Mouse (Mus musculus): ENCODE results near the gene Mogs. TPM values are rescaled to one million over a fixed set of nuclear protein-coding genes. Genes with fewer than 3 reads are reported as not detected.

Mogs gene
- total and polyA plus RNA-seq, 3 experiments: 57.2 to 78.9 (median 77.3) TPM

GRCm38 (mm10) chr6:83071220-83071619 lies 44.1 kb upstream of the Mogs start:
- Histone ChIP-seq H3K4me1 (ENCODE audit: control insufficient read depth in 1 of 2, insufficient read depth in 2 of 2) (no peaks in the 10 kb centered on the region), H3K4me2 (ENCODE audit: insufficient read depth, low read depth, poor library complexity, severe bottlenecking) (no peak overlapping the region), H3K27me3 (replicated peaks) (no peaks in the 10 kb centered on the region), H3K9me3 (replicated peaks; ENCODE audit: low read length) (peaks cover 33% of the 10 kb centered on the region), H3K4me3 (replicated peaks in 1 of 3; ENCODE audit: low read depth in 2 of 3, low read length in 2 of 3, poor library complexity in 1 of 3) (no peak overlapping the region), H3K27ac (ENCODE audit: insufficient read depth, low read depth) (no peak overlapping the region), H3K79me2 (replicated peaks; ENCODE audit: control insufficient read depth, extremely low read depth, insufficient read depth, poor library complexity, severe bottlenecking) (no peaks in the 10 kb centered on the region), H3K9ac (ENCODE audit: insufficient read depth, low read depth) (no peak overlapping the region), H3K36me3 (replicated peaks in 1 of 2; ENCODE audit: control insufficient read depth in 1 of 2, insufficient read depth in 1 of 2, low read length in 1 of 2) (peaks cover 0 to 15% of the 10 kb centered on the region in 2 experiments)
- DNase-seq (ENCODE audit: extremely low read depth): no peak
- in situ Hi-C loops (cut with MboI; ENCODE audit: low pct_ligation_motif_present, low pct_unique_long_range_greater_than_20kb, low sequenced_read_pairs) (no loop called here), dilution Hi-C loops (cut with MboI; ENCODE audit: extremely low pct_ligation_motif_present, extremely low pct_unique_long_range_greater_than_20kb, low sequenced_read_pairs) (no loop called here)
- TF ChIP-seq MXI1 (IDR thresholded peaks at IDR 0.05; ENCODE audit: low read depth, low read length) (no peak), ETS1 (conservative IDR thresholded peaks at IDR 0.05; ENCODE audit: low read depth, low read length) (no peak), ELF1 (IDR thresholded peaks at IDR 0.05; ENCODE audit: low read depth, low read length) (no peak), PAX5 (IDR thresholded peaks at IDR 0.05; ENCODE audit: low read length) (no peak), JUND (conservative IDR thresholded peaks at IDR 0.05; ENCODE audit: low read depth, low read length) (no peak), MAZ (IDR thresholded peaks at IDR 0.05; ENCODE audit: low read depth, low read length) (no peak)

DNA sequence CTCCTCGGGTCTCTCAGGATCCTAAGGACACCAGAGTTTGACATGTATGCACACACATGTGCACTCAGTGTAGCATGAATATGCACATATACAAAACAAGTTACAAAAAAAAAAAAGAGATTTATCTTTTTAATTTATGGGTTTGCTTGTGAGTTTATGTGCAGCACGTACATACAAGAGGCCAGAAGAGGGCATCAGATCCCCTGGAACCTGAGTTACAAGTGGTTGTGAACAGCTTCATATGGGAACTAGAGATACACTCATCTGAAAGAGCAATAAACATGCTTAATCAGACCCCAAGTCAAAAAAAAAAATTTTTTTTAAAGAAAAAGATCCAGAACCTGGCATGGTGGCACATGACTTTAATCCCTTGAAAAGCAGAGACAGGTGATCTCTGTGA lies 40.3 kb upstream of the Mogs start:
- Histone ChIP-seq H3K9ac (ENCODE audit: insufficient read depth, low read depth) (no peak overlapping the region), H3K4me2 (ENCODE audit: insufficient read depth, low read depth, poor library complexity, severe bottlenecking) (no peak overlapping the region), H3K79me2 (replicated peaks; ENCODE audit: control insufficient read depth, extremely low read depth, insufficient read depth, poor library complexity, severe bottlenecking) (no peaks in the 10 kb centered on the region), H3K9me3 (replicated peaks; ENCODE audit: low read length) (peaks cover 16% of the 10 kb centered on the region), H3K27ac (ENCODE audit: insufficient read depth, low read depth) (no peak overlapping the region), H3K36me3 (replicated peaks in 1 of 2; ENCODE audit: control insufficient read depth in 1 of 2, insufficient read depth in 1 of 2, low read length in 1 of 2) (peaks cover 2 to 6% of the 10 kb centered on the region in 2 experiments), H3K27me3 (replicated peaks) (peaks cover 3% of the 10 kb centered on the region), H3K4me1 (ENCODE audit: control insufficient read depth in 1 of 2, insufficient read depth in 2 of 2) (peaks cover 3 to 19% of the 10 kb centered on the region in 2 experiments; a peak in 3 of 4 replicates), H3K4me3 (replicated peaks in 1 of 3; ENCODE audit: low read depth in 2 of 3, low read length in 2 of 3, poor library complexity in 1 of 3) (no peak overlapping the region)
- dilution Hi-C loops (cut with MboI; ENCODE audit: extremely low pct_ligation_motif_present, extremely low pct_unique_long_range_greater_than_20kb, low sequenced_read_pairs): no loop called here
- DNase-seq (ENCODE audit: extremely low read depth): no peak
- TF ChIP-seq POLR2A (IDR thresholded peaks at IDR 0.05; ENCODE audit: low read depth, low read length): no peak
- peak in 1 of 2 experiments; percentile 55; a peak in 2 of 4 replicates for TF ChIP-seq CTCF (conservative IDR thresholded peaks at IDR 0.05 in 1 of 2, IDR thresholded peaks at IDR 0.05 in 1 of 2; ENCODE audit: low read depth in 2 of 2, low read length in 2 of 2)
- TF ChIP-seq SMC3 (IDR thresholded peaks at IDR 0.05; ENCODE audit: low read depth, low read length): no peak; the same call in 1 of the 2 replicates
- TF ChIP-seq RAD21 (IDR thresholded peaks at IDR 0.05; ENCODE audit: low read depth, low read length): peak; percentile 39
- in situ Hi-C loops (cut with MboI; ENCODE audit: low pct_ligation_motif_present, low pct_unique_long_range_greater_than_20kb, low sequenced_read_pairs): no loop called here

- DNase-seq (ENCODE audit: extremely low read depth): peak; percentile 41
- Histone ChIP-seq H3K27ac (ENCODE audit: insufficient read depth, low read depth) (peak within 1 kb of the TSS; percentile 87), H3K27me3 (replicated peaks) (peaks cover 3% of the 10 kb centered on the region), H3K9ac (ENCODE audit: insufficient read depth, low read depth) (peak within 1 kb of the TSS; percentile 81), H3K4me2 (ENCODE audit: insufficient read depth, low read depth, poor library complexity, severe bottlenecking) (peak within 1 kb of the TSS; percentile 68), H3K9me3 (replicated peaks; ENCODE audit: low read length) (no peaks in the 10 kb centered on the region), H3K36me3 (replicated peaks in 1 of 2; ENCODE audit: control insufficient read depth in 1 of 2, insufficient read depth in 1 of 2, low read length in 1 of 2) (peaks cover 11 to 29% of the 10 kb centered on the region in 2 experiments), H3K4me1 (ENCODE audit: control insufficient read depth in 1 of 2, insufficient read depth in 2 of 2) (peaks cover 3 to 19% of the 10 kb centered on the region in 2 experiments; a peak in 3 of 4 replicates), H3K4me3 (replicated peaks in 1 of 3; ENCODE audit: low read depth in 2 of 3, low read length in 2 of 3, poor library complexity in 1 of 3) (peak within 1 kb of the TSS; percentile 84 to 89 (median 84)), H3K79me2 (replicated peaks; ENCODE audit: control insufficient read depth, extremely low read depth, insufficient read depth, poor library complexity, severe bottlenecking) (no peaks in the 10 kb centered on the region)
- in situ Hi-C loops (cut with MboI; ENCODE audit: low pct_ligation_motif_present, low pct_unique_long_range_greater_than_20kb, low sequenced_read_pairs): no loop called here
- TF ChIP-seq MYC (IDR thresholded peaks at IDR 0.05; ENCODE audit: low read depth, low read length) (no peak), BHLHE40 (IDR thresholded peaks at IDR 0.05; ENCODE audit: low read depth, low read length) (peak; percentile 43), CHD1 (IDR thresholded peaks at IDR 0.05; ENCODE audit: low read depth, low read length) (no peak), MAFK (IDR thresholded peaks at IDR 0.05; ENCODE audit: insufficient replicate concordance, low read length) (no peak), CHD2 (IDR thresholded peaks at IDR 0.05; ENCODE audit: low read length) (no peak), MAZ (IDR thresholded peaks at IDR 0.05; ENCODE audit: low read depth, low read length) (peak; percentile 62; the same call in 1 of the 2 replicates), MXI1 (IDR thresholded peaks at IDR 0.05; ENCODE audit: low read depth, low read length) (peak; percentile 95; the same call in 1 of the 2 replicates), TCF12 (IDR thresholded peaks at IDR 0.05; ENCODE audit: low read depth, low read length) (peak; percentile 12; the same call in 1 of the 2 replicates)
- dilution Hi-C loops (cut with MboI; ENCODE audit: extremely low pct_ligation_motif_present, extremely low pct_unique_long_range_greater_than_20kb, low sequenced_read_pairs): no loop called here
These were observed 37.5 kb upstream of the Mogs start, which contains the start of gene Pcgf1 for GRCm38 (mm10) chr6:83077630-83078323. Pcgf1 (plus strand) TSS chr6:83077869.

Measured in CH12.LX (cell line).